Mouse (Mus musculus) frontal cortex, postnatal 36 days (tissue): ENCODE measurements at regions not wholly inside any gene's neighbourhood (a gene's known extent, or its start where the extent isn't known, plus 50 kb on each side); places are given as distances from the start of the nearest gene placed in this dataset.
A peak's percentile ranks its signal among the peaks of the same experiment; 100 is the strongest.

Experiments
- DNase-seq, 2 experiments: peaks; one replicate each; pipeline ENCODE4 v3.0.0; 2022; ENCODE audit warnings: low spot score in 2 of 2

DNA sequence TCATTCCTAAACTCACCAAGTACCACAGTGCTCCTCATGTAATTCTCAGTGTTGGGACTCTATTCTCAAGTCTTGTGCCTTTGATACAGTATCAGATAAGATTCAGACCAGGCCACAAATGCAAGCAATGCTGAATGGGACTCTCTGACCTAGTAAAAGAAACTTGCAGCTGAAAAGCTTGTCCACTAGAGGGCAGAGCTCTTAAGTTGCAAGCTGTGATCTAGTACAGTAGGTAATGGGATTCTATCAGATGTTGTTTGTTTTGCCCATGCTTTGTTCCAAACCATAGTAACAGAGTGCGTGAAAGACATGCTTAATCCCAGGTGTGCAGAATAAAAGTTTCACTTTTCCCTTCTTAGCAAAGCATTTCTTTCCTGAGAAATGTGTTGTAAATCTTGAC, 383.2 kb upstream of the Chrm2 start:
- DNase-seq: peak in 1 of 2 experiments; percentile 40

DNA sequence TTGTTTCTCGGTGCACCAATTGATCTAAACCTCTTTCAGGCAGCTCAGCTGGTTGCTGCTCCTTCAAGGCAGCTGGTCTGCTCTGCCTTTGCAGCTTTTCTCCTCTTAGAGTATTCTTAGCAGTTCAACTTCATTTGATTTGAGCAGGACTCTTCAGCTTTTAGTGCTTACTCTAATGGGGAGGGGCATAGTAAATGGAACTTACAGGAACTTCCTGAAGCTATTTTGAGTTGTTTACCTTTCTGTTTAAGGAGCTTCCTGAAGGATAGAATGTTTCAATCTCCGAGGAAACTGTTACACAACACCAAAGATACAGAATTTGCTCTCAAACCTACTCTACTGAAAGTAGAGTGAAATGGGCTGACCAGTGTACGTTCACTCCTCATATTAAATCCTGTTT, 385.8 kb upstream of the Chrm2 start:
- no peak for DNase-seq

DNA sequence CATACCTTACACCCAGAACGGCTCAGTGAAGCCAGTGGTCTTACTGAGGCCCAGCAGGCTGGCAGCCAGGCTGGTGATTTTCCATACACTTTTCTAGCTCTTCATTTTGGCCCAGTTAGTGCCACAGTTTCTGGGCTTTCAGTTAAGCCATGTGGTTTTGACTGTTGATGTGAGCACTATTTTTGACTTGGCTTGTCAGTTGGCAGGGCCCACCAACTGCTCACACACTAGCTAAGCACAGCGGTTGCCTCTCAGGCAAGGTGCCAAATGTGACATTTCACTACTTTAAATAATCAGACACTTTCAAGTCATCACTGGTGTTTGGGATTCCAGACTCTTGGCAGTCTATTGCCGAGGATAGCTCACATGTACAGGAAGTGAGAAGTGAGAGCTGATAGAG, 399.0 kb upstream of the Chrm2 start:
- DNase-seq: peak; percentile 65 to 88

DNA sequence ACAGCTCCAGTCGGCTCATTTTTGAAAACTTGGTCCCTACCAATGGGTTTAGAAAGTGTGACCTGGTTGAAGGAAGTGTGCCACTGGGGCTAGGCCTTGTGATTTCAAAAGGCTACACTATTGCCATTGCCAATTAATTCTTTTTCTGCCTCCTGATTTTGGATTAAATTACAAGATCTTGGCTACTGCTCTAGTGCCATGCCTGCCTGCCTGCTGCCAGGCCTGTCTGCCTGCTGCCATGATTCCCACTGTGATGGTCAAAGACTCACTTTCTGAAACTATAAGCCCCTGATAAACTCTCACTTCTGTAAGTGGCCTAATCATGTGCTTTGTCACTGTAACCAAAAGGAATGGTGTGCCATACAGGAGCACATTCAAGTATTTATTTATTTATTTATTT, 400.4 kb upstream of the Mtpn start:
- no peak for DNase-seq

DNA sequence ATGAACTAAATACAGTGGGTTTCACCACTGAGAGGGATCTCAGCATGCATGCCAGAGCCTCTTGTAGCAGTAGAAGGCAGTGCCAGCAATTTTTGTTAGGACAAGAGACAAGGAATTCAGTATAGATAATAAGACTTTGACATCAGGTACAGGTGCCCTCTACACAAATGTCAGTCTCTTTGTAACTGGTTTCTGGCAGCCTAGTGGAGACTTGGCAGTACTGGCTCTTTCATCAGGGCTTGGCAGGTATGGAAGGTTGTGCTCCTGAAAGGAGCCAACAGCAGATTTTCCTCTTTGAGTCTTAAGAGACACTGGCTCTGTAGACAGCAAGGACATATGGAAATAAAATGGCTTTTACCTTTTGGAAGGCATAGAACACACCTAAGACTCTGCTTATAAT, 384.5 kb upstream of the Mtpn start:
- DNase-seq: no peak

DNA sequence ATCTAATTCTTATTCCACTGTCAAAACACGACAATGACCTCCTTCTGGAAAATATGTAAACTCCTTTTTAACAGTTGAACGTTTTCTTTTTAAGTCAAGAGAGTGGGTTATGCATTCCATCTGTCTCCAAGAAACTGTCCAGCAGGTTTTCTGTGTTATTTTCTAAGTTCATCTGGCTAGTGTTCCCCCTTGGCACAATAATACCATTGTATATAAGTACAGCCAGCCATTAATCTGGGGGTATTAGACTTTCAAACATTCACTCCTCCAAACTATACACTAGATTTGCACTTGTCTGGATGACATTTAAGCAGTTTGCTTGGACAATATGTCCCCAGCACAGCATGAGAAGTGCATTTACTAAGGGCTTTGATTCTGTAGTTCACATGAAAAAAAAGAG, 358.3 kb upstream of the Mtpn start:
- no peak for DNase-seq

DNA sequence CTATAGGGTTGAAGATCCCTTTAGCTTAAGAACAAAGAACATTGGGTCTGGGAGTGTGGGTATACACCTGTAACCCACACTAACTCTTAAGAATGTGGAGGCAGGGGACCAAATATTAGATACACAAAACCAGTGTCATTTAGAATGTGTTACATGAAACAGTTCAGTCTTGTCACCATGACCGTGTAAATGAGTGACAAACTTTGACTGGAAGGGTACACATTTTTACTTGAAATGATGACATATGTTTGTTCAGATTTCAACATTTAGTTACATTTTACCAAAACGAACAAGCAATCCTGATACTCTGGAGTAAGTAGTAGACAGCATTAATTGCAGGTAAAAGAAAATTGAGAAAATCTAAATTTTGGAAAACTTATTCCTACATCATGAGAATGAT, 356.0 kb upstream of the Mtpn start:
- DNase-seq: no peak

DNA sequence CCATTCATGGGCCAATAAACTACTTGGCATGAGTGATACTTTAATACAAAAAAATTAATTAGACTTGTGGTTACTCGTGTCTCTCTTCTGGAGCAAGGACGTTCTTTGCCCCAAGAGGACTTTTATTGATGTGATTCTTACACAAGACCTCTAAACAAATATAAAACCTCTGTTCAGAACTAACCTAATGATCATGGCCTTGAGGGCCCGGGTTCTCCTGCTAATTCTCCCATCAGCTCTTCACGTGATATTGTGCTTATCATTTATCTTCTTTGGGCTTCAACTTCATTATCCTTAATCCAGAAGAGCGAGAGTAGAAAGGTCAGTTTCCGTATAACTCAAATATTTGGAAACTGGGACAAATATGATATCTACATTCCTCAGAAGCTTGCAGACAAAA, 335.0 kb upstream of the Mtpn start:
- no peak for DNase-seq

DNA sequence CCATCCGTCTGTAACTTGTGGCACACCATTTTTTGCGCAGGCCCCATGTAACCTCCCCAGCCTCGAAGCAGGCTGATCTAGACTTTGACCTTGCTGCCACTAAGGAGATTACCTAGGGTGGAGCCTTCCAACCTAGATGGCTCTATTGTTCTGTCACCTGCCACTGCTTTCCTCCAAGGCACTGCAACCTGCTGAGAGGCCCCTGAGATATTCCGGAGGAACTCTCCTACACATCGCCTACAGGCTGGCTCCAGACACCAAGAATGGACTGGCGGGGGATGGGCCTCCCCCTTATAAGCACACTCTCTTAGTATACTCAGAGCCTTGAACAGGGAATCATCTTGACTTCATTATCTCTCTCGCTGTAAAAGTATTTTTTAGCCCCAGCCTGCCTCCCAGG, 331.7 kb upstream of the Mtpn start:
- DNase-seq: no peak

DNA sequence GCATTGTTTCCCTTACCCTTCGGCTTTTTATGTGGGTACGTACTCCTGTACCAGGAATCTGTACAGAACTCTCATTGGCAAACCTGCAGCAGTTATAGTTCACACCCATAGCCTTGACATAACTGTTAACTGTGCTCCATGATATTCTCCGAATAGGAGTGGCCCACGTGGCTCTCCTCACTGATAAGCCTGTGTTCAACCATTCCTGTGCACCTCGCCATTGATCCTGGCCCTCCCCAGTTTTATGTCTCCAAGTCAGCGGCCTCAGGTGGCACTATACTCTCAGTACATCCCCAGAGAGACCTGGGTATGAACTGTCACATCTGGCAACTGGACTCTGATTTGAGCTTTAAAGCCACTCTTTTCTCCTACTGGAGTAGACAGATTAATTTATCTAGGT, 324.5 kb upstream of the Mtpn start:
- DNase-seq: no peak

DNA sequence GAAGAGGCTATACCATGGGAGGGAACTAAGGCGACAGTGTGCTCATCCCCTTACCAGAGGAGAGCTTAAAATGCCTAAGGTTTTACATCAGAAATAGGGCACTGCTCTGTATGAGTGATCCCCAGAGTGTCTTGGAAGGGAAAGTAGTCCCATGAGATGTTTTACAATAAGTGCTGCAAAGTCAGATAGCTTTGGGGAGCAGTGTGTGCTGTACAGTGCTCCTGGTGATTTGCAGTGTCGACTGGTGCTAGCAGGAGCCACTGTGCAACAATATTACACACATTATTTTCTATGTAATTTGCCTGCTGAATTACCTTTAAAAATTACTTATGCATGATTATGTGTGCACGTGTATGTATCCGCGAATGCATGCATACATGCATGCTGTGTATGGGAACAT, 314.3 kb upstream of the Mtpn start:
- DNase-seq: no peak

DNA sequence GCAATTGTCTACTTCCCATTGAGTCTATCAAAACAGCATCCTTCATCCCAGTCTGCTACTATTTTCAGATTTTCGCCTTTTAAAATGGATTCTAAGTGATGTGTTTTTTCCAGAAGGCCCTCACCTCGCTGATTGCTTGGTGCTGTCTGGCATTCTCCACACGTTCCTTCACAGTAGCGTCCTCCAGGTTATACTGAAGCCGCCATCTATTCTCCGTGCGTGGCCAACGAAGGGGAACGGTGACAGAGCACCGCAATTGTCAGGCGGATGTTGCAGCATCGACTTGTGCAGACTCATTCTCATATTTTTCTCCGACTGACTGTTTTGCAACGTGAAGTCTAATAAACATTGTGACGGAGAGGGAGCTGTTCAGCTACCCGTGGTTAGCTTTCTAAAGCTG, 277.0 kb upstream of the Mtpn start:
- no peak for DNase-seq

DNA sequence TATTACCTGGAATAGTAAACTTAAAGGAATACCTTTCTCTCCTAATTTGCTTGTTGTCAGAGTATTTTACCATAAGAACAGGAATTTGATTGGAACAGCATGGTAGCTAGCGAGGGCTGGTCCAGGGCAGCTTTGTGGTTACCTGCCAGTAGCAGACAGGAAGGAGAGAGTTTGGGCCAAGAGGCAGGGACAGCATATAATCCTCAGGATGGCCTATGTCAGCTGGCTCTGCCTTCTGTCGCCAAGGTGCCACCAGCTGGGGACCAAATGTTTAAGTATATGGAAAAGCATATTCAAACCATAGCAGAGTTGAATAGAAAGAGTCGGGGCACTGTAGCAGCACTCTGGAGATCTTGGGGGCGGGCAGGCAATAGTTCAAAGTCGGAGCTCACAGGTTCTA, 274.8 kb upstream of the Mtpn start:
- no peak for DNase-seq

DNA sequence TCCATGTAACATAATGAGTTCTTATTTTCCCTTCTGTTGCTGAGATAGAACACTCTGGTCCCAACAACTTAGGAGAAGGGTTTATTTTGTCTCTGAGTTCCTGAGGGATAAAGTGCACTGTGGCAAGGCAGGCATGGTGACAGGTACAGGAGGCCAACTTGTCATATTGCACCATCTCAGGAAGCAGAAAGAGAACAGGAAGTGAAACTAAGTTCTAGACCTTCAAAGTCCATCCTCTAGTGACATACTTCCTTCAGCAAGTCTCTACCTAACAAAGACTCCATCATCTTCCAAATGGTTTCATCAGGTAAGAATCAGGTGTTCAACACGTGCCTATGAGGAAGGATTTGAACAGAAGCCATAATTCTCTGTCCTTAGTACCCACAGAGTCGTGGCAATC, 266.1 kb upstream of the Mtpn start:
- no peak for DNase-seq

DNA sequence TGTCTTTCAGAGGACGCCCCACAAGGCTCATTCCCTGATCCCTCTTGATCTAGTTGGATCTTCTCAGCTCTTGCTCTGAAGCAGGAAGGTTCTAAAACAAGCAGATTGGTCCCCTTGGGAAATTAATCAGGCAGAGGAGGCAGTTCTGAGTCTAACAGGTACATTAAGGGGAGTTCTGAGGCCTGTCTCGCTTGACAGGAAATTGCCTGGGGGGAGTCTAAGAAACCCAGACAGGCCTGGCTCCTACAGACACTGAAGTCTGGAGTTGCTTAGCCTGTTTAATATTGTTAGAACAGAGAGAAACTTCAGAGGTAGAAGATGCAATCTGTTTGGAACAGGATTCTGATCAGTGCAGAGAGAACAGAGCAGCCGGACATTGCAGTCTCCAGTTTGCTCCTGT, 264.4 kb upstream of the Mtpn start:
- DNase-seq: no peak

DNA sequence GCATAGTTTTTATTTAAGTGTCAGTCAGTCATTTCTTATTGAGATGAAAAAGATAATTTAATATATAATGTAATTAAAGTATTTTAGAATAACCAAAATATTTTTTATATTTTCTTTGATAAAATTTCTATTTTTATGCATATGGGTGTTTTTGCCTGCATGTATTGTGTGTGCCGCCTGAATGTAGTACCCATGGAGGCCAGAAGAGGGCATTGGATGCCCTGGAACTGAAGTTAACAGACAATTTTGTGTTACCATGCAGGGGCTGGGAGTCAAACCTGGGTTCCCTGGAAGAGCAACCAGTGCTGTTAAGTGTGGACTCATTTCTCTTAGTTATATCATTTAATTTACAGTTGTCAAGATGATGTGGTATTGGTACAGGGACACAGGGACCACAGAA, 240.0 kb upstream of the Mtpn start:
- no peak for DNase-seq

DNA sequence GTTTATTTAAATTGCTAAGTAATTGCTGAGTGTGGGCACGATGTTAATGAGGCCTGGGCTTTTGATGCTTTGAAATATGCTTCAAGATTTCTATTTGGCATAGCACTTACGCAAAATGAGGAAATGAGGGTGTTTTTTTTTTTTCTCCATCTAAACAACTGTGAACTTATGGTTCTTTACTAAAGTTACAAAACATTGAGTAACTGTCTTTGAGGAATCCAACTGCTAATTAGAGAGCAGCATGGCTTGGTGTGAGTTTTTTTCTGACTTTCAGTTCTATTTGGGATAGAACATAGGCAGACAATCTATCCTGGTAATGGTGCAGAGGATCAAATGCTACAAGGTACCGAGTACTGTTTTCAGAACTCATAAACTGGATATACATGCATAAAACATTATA, 231.2 kb upstream of the Mtpn start:
- no peak for DNase-seq

DNA sequence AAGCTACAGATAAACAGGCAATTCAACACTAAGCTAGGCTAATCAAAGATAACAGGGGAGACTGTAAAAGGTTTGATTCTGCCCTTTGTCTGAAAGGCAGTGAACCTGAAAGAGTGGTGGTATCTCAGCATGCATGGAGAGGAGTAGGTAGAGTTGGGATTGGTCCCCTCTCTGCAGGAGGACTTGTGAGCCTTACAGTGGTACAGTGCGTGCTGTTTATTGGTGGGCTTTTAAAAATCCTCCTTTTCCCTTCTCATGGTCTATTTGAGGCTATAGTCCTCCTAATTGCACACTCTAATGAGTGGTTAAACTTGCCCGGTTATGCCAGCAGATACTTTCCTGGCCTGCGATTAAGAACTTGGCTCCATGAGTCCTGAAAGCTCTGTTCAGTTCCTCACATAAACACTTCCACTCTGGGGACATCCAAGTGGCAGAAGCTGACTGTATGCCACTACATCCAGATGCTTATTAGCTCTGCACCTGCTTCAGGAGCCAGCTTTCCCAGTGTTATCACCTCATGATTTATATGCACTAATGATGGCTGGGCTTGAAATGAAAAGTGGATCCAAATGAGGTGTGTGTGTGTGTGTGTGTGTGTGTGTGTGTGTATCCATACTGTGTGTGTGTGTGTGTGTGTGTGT, 220.0 kb upstream of the Mtpn start:
- no peak for DNase-seq

DNA sequence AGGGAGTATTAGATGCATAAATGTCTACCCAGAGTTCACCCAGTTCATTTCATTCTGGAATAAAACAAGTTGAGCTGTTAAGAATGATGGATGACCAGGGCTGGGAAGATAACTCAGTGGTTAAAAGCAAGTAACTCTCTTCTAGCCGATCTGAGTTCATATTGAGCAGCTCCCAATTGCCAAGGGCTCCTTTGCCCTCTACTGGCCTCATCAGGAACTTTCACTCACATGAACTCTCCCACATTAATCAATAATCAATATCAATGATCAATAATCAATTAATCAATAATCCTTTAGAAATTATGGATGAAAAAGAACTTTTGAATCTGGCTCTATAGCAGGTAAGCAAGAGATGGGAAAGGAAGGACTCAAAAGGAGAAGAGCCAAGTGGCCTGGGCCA, 206.3 kb upstream of the Mtpn start:
- DNase-seq: no peak

DNA sequence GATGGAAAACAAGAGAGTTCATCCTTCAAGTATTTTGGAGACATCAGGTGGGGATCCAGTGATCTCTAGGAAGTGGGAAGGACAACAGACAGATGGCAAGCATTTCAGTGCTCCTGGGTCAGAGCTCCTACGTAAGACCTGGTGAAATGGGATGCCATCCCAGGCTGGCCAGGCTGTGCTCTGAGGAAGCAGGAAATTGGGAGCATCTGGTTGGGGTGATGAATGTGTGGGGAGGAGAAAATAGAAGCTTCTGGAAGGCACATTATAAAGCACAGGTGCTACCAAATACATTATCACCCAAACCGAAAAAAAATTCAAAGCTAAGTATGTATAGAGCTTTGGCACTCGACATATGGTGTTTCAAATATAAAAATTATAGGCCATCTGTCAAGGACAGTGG, 165.9 kb upstream of the Mtpn start:
- peak; percentile 5 to 38 for DNase-seq

DNA sequence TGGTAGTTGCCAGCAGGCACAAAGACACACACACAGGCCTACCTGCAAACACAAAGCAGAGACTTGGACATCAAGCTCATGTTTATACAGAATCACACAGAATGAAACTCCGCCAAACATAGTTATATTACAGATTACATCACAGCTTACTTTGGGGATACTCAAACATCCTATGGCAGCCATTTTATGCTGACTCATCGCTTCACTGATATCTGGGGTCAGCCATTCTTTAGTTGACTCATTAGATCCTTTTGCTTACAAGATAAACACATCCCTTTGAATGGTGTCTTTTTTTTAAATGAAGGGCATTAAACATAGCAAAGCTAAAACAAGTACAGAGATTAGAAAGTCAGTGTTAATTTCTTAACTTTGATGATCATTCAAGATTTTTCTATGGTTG, 127.4 kb upstream of the Mtpn start:
- no peak for DNase-seq

DNA sequence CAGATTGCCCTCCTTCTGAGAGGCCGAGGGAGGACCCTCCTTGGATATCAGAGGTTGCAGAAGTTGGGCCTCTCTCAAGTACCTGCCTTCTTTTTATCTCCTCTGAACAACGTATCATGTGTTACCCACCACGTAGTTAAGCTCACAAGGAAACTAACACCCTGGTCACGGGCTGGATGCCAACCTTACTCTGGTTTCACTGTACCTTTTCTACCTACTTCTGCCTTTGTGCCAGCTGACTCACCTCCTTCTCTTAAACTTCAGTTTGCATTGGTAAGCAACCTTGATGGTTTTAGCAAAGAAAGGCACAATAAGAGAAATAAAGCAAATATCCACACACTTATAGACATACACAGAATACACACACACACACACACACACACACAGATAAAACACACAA, 111.7 kb upstream of the Mtpn start:
- no peak for DNase-seq

DNA sequence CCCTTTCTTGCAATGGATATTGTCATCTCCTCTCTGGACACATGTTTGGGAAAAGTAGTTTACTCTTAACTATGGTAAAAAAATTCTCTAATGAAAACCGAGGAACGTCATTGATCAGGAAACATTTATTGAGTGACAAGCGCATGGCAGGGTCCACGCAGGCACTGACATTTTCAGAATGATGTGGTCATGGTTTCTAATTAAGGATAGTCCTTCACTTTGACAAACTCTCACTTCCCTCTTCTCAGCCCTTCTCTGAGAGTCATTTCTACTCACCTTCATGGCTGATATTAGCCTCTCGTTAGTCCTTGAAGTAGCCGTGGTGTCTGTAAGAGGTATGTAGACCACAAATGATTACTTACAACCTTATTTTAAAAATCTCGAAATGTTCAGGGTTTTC, 105.5 kb upstream of the Mtpn start:
- no peak for DNase-seq

DNA sequence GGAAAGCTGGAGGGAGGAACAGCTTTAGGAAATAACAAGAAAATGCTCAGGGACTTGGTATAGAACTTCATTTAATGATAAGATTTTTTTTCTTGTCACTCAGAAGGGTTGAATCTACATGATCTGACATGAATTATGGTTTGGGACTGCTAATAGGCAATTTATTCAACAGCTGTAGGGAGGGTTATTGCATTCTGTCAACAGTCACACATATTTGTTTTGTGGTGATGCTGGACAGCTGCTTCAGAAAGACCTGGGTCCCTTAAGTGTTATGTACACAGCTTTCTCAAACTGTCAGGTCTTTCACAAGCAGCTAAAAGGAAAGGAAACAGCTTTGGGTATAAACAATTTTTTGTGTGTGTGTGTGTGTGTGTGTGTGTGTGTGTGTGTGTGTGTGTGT, 101.0 kb upstream of the Mtpn start:
- DNase-seq: no peak

DNA sequence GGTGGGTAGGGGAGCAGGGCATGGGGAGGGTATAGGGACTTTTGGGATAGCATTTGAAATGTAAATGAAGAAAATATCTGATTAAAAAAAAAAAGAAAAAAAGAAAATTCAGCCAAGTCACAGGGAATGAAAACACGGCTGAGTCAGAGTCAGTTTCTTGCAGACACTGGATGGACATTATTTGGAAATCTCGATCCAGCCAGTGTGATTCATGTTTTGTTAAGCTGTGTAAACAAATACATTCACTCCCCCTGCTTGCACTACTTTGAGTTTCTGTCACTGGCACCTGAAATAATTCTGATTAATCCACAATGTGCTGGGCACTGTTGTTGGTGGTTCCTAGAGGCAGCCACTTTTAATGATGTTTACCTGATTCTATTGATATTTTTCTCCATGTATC, 68.6 kb upstream of the Mtpn start:
- DNase-seq: no peak
